Mouse (Mus musculus) mouse trophoblast stem cell (cell line): ENCODE data around the gene Olfr1131.
"Not testable (repeated sequence)": the region's sequence is repeated elsewhere in the genome, so short reads cannot be mapped to it uniquely, and the experiment has no call there.

ENCODE experiments used
- in situ Hi-C, 2 experiments: fragments of 300-500 bp; cut with MseI, MboI; formaldehyde crosslinking; loops; 2 replicates in 1 of 2; 3 replicates in 1 of 2; pipeline ENCODE4 v1.15.1; 2025

The Olfr1131 gene

DNA sequence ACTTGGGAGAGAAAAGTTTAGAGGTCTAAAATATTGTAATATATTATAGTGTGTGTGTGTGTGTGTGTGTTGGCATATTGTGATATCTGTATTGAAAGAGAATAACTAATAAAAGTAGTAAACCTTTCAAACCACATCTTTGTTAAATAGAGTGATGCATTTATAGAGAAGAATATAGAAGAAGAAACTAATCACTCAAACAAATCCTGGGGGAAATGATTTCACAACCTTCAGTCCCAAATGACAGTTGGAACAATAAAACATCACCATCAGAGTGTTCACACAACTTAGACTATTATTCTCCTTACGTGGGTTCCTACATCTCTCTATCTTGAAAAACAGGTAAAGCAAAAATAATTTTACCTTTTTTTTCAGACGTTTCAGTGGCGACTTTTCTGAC, at the start of gene Olfr1131:
Gene Olfr1131 (plus strand): TSS at position 301 of the 400 bp plus-strand sequence.
- in situ Hi-C loops: no loop called here

DNA sequence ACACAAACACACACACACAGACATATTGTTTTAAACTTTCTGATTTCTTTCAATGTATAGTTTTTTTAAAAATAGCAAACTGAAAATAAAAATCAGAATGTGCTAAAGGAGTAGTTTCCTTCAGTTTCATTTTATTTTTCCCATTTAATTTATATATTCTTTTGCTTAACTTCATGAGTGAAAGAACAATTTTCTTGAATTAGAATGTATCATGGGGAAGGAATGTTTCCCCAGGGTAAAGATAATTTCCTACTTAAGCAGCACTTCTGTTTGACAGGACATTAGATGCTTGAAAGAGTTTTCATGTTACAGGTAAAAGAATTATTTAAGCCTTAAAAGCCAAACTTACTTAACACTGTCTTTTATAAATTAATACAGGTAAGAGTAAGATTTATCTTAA, 21.0 kb upstream of the Olfr1131 start, which contains the start of gene Olfr1130:
Gene Olfr1130 (plus strand): TSS at position 301 of the 400 bp plus-strand sequence.
- in situ Hi-C loops: not testable (repeated sequence)

GRCm38 (mm10) chr2:87637435-87637834, 10.5 kb downstream of the Olfr1131 start, which contains the start of gene Olfr1132:
Olfr1132 (minus strand) TSS chr2:87637535.
- in situ Hi-C loops: no loop called here

DNA sequence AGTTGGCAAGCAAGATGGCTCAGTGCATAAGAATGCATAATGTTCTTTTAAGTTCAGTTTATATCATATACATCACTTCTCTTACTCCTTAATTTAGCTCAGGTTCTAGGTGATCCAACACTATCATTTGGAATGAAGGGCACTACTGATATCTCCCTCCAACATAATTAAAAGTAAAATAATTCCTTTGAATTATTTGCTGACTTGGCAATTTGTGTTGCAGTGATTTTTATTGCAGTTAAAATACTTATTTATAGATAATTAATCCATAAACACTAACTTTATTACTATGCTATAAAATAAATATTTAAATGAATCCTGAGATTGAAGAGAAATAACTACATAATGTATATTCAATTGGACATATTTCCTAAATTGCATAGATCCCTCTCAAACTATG, 15.5 kb downstream of the Olfr1131 start:
- in situ Hi-C loops: no loop called here

DNA sequence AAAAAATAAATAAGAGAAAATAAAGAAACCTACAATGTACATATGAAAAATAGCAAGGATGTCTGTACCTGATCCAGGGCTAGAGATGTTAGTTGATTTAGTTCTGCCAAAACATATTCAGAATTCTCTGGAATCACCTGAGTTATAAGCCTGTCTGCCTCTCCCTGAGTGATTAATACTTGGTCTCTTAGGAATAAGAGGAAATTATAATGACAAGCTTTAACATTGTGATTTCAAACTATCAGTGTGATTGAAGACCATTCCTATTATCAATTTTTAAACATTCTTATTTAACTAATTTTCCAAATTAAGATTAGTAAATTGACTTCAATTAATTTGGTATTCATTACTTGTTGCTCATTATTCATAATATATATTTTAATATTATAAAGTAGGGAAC, 20.4 kb downstream of the Olfr1131 start, which contains the start of gene Olfr1133:
Gene Olfr1133 (minus strand): TSS at position 101 of the 400 bp plus-strand sequence.
- in situ Hi-C loops: no loop called here

DNA sequence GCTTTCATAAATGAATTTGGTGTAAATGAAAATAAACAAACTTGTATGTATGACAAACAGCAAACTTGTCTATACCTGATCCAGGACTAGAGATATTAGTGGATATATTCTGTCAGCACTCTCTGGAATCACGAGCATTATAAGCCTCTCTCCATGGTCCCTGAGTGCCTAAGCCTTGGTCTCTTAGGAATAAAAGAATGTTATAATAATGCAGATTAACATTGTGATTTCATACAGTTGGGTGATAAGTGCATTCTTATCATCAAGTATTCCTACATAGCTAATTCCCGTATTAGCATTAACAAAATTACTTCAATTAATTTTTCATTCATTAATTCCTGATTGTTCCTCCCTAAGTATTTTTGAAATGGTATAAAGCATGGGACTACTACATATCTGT, 31.5 kb downstream of the Olfr1131 start, which contains the start of gene Olfr1134:
Gene Olfr1134 (minus strand): TSS at position 101 of the 400 bp plus-strand sequence.
- in situ Hi-C loops: no loop called here

DNA sequence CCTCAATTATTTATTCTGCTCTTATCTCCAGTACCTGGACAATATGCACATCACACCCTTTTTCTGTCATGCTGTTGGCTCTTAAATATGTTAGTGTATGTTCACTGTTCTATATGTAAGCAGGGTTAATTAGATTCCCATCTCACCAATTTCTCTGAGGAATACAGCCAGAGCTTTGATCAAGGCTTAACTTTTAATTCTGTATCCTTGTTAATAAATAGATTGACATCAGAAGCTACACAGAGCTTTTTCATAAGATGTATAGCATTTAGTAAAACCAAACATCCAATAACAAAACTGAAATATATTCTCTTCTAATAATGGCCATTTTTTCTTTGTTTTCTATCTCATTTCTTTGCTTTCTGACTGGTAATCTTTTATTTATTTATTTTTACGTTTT, 46.7 kb downstream of the Olfr1131 start, which contains the start of gene Olfr1135:
Gene Olfr1135 (minus strand): TSS at position 101 of the 400 bp plus-strand sequence.
- in situ Hi-C loops: no loop called here
